Mouse (Mus musculus) urinary bladder, adult 18-20 months (tissue): Measurements from ENCODE around the gene Rfwd3.
A peak's percentile ranks its signal among the peaks of the same experiment; 100 is the strongest.
"Not testable (repeated sequence)": the region's sequence is repeated elsewhere in the genome, so short reads cannot be mapped to it uniquely, and the experiment has no call there.

Experiments used
- DNase-seq, 2 experiments: peaks; one replicate each; pipeline ENCODE4 v3.0.0; 2022; ENCODE audit warnings: low spot score in 2 of 2, mixed read lengths in 2 of 2

Rfwd3 gene

DNA sequence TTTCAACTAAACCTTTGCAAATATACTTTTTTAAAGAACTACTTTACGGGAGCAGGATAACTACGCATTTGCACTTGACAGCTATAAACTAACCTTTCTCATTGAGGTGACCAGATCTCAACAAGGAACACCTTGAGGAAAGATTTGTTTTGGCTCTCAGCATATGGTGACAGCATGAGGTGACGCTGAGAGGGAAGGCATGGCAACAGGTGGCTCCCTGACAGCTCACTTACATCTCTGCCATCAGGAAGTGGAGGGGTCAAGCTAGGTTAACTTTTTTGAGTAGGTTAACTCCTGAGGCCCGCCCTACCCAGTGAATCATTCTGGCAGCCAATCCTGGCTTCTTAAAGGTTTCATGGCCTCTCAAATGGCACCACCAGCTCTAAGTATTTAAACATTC lies 14.4 kb downstream of the Rfwd3 start:
- DNase-seq, result no peak

DNA sequence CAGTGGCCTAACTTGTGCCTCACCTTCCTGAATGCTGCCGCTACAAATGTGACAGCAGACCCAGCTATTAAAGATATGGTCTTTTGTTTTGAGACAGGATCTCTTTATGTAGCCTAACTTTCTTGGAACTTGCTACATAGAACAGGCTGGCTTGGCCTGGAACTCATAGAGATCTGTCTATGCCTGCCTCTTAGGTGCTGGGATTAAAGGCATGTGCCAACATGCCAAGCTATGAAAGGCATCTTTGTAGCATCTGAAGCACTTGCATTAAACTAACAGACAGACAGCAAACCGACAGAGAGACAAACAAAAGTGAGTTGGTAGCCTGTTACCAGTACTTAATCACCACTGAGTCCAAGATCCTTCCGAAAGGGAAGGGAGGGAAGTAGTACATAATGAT lies 17.9 kb downstream of the Rfwd3 start:
- no peak for DNase-seq

DNA sequence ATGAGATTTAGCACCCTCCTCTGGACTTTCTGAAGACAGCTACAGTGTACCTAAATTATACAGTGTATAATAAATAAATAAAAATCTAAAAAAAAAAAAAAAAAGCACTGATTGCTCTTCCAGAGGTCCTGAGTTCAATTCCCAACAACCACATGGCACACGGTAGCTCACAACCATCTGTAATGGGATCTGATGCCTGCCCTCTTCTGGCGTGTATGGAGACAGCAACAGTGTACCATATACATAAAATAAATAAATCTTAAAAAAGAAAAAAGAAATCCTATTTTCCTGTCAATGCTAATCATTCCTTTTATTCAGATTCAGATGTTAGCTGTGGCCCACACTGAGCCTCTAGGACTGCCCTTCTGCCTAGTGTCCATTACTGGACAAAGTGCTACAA lies 31.7 kb downstream of the Rfwd3 start:
- DNase-seq, result no peak

DNA sequence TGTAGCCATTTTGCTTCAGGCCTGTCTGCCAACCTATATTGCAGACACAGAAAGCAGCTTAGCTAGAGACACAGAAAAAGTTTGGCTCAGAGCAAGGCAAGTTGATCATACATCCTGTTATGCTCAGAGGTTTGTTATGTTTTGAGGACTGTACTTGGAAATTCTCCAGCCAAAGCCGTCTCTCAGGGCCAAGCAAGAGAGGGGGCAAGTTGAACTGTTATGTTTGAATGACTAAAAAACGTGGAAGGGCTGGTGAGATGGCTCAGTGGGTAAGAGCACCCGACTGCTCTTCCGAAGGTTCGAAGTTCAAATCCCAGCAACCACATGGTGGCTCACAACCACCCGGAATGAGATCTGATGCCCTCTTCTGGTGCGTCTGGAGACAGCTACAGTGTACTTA lies 33.9 kb downstream of the Rfwd3 start:
- DNase-seq, result not testable (repeated sequence)

DNA sequence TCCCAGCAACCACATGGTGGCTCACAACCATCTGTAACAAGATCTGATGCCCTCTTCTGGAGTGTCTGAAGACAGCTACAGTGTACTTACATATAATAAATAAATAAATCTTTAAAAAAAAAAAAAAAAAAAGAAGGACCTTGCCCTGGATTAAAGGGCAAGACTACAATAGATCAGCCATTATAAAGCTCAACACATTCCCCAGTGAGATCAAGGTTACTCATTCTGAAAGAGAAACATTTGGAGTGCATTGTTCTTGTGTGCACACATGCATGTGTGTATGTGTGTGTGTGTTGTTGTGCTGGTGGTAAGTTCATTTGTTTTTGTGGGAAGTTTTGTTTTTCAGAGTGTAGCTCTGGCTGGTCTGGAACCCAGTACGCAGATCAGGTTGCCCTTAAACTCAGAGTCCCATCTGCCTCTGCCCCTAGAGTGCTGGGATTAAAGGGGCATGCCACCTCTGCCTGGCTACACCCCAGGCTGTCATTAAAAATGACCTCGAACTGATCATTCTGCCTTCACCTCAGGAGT lies 35.3 kb downstream of the Rfwd3 start:
- no peak for DNase-seq

DNA sequence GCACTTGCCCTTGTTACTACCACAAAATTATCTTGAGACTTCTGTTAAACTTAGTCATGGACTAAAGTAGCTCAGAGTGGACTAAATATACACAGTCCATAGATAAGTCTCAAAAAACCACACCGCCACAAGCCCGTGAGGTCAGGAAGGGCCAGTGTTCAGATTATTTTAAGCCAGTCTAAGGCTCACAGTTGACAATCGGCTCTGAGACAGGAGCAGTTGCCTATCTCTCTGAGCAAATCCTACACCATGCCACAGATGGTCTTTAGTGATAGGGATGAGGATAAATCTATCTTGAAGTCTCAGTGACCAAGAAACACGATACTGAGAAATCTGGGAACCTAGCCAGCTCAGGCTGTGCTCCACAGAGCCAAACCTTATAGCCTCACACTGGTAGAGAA lies 38.0 kb downstream of the Rfwd3 start:
- DNase-seq, result no peak

DNA sequence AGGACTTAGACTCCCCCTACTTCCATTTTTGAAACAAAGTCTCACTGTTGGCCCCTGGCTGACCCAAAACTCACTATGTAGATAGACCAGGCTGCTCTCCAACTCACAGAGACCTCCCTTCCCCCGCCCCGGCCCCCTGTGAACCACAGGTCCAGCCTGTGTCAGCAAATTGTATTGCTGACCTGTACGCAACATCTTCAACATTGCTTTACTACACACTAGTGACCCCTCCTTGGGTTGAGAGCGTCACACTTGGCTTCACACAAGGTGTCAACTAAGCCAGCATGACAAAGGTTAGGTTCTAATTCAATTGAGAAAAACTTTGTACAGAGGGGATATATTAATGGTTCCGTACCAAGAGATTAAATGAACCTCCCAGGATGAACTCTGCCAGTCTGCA lies 39.8 kb downstream of the Rfwd3 start:
- DNase-seq, result no peak

DNA sequence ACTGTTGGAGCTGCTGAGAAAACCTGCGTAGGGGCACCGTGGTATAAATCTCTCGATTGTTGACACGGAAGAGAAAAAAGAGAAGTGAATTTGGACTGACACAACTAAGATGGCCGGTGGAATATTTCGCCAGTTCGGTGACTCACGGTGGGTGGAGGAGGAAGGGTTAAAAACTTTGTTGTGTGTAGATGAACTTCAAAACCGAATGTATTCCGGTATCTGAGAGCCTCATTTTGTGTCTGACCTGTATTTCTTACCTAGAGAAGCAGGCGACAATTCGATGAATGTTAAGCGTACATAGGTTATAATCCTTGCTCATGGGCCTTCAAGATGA lies 40.6 kb downstream of the Rfwd3 start:
- no peak for DNase-seq

DNA sequence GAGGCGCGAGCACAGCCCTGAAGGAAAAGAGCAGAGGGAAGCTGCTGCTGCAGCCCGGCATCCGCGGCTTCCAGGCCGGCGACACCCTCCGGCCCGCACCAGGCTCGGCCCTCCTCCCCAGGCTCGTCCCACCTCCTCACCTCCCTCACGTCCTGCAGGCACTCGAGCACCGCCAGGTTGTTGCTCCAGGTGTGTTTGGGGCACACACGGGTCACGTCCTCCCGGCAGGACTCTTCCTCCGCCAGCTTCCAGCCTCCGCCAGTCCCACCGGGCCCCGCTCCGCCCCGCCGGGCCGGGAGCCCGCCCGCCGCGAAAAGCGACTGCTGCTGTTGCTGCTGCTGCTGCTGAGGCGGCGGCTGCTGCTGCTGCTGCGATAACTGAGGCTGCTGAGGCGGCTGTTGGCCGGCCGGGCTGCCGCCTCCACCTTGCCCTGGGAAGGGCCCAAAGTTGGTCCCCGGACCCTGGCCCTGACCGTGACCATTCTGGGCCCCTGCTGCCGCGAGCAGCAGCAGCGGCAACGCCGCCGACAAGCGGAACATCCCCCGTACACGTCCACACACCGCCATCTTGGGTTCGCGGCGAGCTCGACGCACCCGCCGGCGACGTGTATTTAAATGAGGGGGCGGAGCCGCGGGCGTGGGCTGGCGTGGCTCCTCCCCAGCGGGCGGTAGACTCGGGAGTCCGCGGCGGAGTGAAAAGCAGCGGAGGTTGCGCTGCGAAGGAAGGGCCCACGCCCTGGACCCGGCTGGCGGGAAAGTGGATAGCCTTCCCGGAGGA lies 41.2 kb downstream of the Rfwd3 start, which contains the start of gene Glg1:
Gene Glg1 (minus strand): TSS at position 586 of the 777 bp plus-strand sequence.
- DNase-seq, result peak; percentile 93 to 95

DNA sequence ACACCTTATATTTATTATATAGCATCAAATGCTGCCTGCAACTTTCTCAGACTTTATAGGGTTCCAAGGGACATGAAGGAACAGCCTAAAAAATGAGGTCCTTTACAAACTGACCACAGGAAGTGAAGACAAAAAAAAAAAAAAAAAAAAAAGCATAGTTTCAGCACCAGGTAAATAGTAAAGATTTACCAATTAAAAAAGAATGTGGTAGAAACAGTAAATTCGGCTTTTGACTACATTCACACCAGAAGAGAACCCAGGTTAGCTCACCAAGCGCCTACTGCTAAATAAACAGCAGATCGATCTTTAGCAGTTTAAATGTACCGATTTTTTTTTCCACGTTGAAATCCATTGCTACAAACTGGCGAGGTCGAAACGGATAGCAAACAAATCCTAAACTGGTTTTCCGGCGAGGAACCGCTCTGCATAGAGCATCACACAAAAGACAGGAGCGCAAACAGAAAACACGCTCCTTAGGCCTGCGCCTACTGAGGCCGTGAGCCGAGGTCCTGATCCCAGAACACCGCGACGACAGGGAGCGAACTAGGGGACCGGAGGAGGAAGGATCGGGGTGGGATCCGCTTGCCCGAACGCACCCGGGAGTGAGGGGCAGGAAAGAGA lies 41.9 kb downstream of the Rfwd3 start:
- no peak for DNase-seq

DNA sequence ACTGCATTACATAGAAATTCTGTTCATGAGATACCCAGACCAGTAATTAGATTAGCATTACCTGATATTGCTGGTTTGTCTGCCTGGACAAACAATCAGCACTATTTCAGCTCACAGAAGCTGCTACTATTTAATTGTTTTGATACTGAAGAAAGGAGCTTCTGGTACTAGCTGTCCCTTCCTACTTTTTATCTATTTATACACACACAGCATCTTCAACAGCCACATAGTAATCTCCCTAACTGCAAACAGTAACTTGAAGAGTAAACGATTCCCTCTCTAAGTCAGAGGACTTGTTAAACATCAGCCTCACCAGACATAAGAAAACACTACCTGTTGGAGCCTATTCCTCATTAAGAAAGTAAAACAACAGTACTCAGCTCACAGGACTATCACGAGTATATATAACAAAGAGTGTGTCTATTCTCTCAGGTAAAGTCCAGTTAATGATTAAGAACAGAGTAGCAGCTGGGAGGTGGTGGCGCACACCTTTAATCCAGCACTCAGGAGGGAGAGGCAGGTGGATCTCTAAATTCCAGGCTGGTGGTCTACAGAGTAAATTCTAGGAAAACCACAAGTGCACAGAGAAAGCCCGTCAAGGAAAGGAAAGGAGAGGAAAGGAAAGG lies 47.4 kb downstream of the Rfwd3 start:
- no peak for DNase-seq

DNA sequence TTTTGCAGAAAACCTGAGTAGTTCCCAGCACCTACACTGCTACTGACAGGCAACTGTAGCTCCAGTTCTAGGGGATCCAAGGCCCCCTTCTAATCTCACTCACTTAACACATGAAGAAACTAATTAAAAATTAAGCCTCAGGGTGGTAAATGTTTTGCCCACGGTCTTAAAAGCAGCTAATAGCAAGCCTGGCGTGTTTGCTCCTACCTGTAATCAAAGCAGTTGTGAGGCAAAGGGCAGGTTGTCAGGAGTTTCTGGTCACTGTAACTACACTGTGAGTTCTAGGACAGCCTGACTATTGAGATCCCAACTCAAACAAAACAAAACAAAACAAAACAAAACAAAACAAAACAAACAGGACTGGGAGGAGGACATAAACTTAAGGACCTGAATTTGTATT lies 49.9 kb downstream of the Rfwd3 start:
- no peak for DNase-seq

DNA sequence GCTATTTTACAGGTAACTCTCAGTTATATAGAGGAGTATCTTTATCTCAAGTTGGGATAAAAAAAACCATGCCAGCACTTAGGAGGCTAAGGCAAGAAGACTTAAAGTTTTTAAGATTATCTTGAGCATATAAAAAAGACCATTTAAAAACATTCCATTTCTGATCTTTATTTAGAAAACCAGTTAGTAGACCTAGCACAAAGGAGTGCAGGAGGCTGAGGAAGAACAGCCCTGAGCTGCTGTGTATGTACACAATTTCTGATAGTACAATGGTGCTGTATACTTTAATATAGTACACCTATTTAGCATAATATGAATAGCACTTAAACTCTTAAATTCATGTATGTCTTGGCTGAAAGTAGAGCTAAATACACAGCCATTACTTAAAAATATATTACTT lies 51.9 kb downstream of the Rfwd3 start:
- DNase-seq, result no peak

DNA sequence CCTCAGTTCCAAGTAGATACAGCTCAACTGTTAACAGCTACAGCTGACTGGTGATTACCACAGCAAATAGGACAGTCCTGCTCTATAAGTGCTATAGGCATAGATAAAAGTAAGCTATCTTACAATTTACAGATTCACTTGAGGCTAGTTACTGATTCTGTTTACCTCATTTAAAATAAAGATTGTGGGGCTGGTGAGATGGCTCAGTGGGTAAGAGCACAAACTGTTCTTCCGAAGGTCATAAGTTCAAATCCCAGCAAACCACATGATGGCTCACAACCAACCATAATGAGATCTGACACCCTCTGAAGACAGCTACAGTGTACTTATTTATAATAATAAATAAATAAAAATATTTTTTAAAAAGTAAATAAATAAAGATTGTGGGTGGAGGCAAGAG lies 53.2 kb downstream of the Rfwd3 start:
- not testable (repeated sequence) for DNase-seq

DNA sequence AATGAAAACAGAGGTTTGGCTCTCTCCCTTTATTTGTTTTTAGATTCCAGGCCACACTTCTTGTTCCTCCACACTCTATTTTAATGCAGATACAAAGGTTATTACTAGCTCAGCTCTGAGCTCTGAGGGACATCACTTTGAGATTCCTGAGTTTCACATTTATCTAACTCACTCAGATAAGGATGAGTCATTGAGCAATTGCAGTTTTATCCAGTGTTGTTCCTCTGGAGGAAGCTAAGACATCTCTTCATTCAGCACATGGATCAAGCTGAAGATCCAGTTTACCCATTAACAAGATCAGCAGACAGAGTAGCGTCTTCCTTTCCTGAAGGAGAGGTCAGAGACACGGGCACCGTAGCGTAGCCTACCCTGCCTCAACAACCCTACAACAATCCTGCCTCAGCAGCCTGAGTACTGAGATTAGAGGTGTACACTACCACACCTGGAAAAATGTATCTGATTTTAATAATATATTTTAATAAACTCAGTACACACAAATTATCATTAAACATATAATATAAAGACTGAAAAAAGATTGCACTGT lies 53.7 kb downstream of the Rfwd3 start:
- DNase-seq, result no peak

DNA sequence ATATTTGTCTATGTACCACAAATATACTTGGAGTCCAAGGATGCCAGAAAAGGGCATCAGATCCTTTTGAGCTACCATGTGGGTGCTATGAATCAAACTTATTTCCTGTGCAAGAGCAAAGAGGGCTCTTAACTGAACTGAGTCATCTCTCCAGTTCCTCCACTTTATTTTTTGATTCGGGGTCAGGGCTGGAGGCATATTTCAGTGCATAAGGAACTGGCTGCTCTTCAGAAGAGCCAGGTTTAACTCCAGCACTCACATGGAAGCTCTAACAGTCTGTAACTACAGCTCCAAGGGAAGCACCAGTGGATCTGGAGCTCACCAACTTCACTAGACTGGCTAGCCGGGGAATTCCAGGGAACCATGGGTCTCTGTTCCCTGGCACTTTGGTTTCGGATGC lies 62.7 kb downstream of the Rfwd3 start:
- no peak for DNase-seq

DNA sequence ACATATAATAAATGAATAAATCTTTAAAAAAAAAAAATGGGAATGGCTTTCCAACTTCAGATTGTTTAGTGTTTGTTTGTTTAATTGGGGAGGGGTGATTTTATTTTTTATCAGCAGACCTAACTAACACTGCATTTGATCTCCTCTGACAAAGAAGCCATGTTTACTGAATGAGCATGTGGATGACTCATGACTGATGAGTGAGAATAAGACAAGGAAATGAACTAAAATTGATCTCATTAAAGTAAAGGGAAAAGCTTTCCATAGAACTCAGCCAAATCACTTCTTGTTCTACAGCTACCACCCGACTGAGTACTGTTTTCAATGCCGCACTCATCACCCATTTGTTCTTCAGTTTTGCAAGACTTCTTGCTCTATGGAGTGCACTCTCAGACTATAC lies 66.3 kb downstream of the Rfwd3 start:
- DNase-seq, result no peak

DNA sequence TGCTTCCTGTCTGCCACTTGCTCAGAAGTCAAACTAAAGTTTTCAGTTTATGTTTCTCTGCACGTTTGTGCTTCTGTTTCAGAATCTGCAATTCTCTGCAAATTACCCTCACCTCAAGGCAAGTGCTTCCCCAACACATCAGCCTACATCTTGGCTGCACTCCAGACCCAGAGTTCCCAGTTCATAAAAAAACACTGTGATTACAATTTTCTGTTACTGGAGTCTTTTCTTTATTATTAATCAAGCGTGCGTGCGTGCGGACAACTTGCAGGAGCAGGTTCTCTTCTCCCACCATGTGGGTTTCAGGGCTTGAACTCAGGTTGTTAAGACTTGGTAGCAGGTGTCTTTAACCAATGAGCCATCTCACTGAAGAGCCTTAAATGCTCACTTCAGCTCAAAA lies 75.9 kb downstream of the Rfwd3 start:
- DNase-seq, result no peak
